Mouse (Mus musculus) regulatory T cell (primary cell): ENCODE data around the gene Olfr805.

Source experiments
- in situ Hi-C: fragments of 300-600 bp; cut with MboI, MseI; formaldehyde crosslinking; loops from one replicate; pipeline ENCODE4 v1.15.1; 2025; ENCODE audit warnings: high pct_unique_total_duplicates

The Olfr805 gene

GRCm38 (mm10) chr10:129729275-129729674, at the start of gene Olfr805:
Olfr805 (minus strand) TSS chr10:129729375.
- in situ Hi-C loops = no loop called here

- in situ Hi-C loops = no loop called here
These were observed 48.9 kb upstream of the Olfr805 start for GRCm38 (mm10) chr10:129778123-129778522.

- in situ Hi-C loops = no loop called here
These were observed 45.2 kb upstream of the Olfr805 start, which contains the start of gene Olfr809 for GRCm38 (mm10) chr10:129774338-129774737. Olfr809 (plus strand) TSS chr10:129774638.

DNA sequence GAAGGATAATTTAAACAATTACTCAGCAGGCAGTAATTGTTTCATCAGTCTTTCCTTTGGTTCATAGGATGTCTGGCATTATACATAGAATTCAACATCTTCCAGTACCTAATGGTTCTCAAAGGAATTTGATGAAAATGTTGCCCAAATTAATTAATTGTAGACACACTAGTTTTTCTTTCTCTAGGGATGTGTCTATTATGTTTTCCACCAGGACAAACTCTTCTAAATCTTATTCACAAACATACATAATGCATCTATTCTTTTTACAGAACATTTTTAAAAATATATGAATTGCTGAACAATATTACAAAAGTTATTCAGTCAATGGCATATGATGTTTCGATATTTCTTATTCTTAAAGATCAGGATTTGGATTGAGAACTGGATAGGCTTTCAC, 36.0 kb upstream of the Olfr805 start, which contains the start of gene Olfr808:
Gene Olfr808, plus strand, starts transcription at position 301 of the 400 bp plus-strand sequence.
- in situ Hi-C loops = no loop called here

GRCm38 (mm10) chr10:129757693-129758092, 28.5 kb upstream of the Olfr805 start, which contains the start of gene Olfr807:
Olfr807 (minus strand) TSS chr10:129757793.
- in situ Hi-C loops = no loop called here

GRCm38 (mm10) chr10:129741821-129742220, 12.6 kb upstream of the Olfr805 start, which contains the start of gene Olfr806:
Olfr806 (minus strand) TSS chr10:129741921.
- in situ Hi-C loops = no loop called here

GRCm38 (mm10) chr10:129702910-129703309, 26.3 kb downstream of the Olfr805 start, which contains the start of gene Olfr804:
Olfr804 (plus strand) TSS chr10:129703210.
- in situ Hi-C loops = no loop called here

DNA sequence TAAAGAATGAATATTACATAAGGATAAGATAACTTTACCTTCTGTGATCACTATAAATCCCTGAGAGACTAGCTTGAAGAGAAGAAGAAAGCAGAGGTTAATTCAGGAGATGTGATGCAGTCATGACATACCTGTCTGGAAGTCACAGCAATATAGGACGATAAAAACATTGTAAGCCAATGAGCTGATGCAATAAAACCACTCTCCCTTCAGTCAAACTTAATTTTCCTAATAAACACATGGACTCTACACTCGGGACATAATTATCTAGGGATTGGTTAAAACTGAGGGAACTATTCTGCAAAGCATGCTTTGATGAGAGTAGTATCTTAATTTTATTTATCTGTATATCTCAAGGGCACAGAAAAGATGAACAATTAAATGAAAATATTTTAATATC, 35.0 kb downstream of the Olfr805 start, which contains the start of gene Olfr803:
Gene Olfr803, minus strand, starts transcription at position 101 of the 400 bp plus-strand sequence.
- in situ Hi-C loops = no loop called here

DNA sequence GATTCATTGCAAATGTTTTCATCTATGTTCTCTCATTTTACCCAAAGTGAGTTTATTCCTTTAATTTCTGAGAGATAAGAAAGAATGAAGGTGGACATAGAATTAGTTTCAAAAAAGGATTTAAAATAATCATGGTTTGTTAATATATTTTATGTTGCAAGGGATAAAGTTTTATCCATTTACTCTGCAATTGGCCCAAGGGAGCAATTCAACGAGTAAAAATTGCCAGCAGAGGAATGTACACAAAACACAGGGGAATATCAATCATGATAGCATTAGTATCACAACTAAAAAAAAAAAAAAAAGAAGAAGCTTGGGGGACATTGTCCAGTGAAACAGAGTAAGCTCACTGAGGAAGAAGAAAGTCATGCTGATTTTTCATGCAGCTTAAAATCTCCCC, 41.1 kb downstream of the Olfr805 start, which contains the start of gene Olfr802:
Gene Olfr802, minus strand, starts transcription at position 101 of the 400 bp plus-strand sequence.
- in situ Hi-C loops = no loop called here

GRCm38 (mm10) chr10:129673765-129674164, 55.4 kb downstream of the Olfr805 start, which contains the start of gene Olfr801:
Olfr801 (minus strand) TSS chr10:129673865.
- in situ Hi-C loops = no loop called here
